Comparison of ENCODE assay signal across 25 mouse cellular contexts in the genomic region with DNA sequence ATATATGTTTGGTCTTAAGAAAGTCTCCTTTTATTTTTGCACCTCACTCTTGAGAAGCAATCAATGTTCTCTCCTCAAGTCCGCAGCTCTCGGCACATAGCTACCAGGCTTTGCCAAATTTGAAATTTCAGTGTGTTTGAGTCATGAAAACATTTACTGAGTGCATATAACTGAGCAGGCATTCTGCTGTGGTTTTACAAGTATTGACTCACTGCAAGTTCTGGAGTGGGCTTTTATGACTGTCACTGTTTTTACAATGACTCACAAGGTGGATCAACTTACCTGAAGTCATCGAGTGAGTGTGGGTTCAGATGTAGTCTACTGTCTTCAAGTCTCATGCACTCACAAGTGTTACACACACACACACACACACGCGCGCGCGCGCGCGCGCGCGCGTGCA.
DNase-seq lines count a peak whose midpoint lies in the region; ATAC-seq and TF ChIP-seq lines count a peak whose summit lies in the region.
"Had no signal": no experiment of that assay in that cellular context is flagged by ENCODE, and none has a peak within 500 bp of the region (broad histone marks: within the 10 kb centered on the region; RNA-seq: fewer than 3 reads in every experiment).

No protein-coding gene starts in this region.

- 89% methylated on average over 15 of the region's 15 CpGs for WGBS in lung, embryonic 14.5 days
- WGBS in midbrain, embryonic 10.5 days, result 99% methylated on average over 15 of the region's 15 CpGs

- no peaks in the 10 kb centered on the region for H3K9me3 ChIP-seq in lung, embryonic 14.5 days (ENCODE audit: low read depth, low read length)
- H3K9me3 ChIP-seq in midbrain, embryonic 10.5 days (replicated peaks), result no peaks in the 10 kb centered on the region
- H3K9me3 ChIP-seq: embryonic facial prominence, embryonic 10.5 days; embryonic facial prominence, embryonic 15.5 days; G1E; lung, embryonic 15.5 days; midbrain, embryonic 15.5 days had no signal

- no peaks in the 10 kb centered on the region for H3K4me1 ChIP-seq in lung, embryonic 14.5 days (ENCODE audit: insufficient read depth)
- H3K4me1 ChIP-seq in midbrain, embryonic 10.5 days, result no peaks in the 10 kb centered on the region
- H3K4me1 ChIP-seq: embryonic facial prominence, embryonic 10.5 days; embryonic facial prominence, embryonic 15.5 days; lung, embryonic 15.5 days; midbrain, embryonic 15.5 days had no signal

- peak; percentile 52; the same call in 1 of the 2 replicates for ATAC-seq in lung, embryonic 14.5 days (ENCODE audit: insufficient read depth)
- ATAC-seq: forebrain, embryonic 14.5 days; intestine, postnatal 0 days; midbrain, embryonic 15.5 days had no signal

- H3K27ac ChIP-seq in lung, embryonic 14.5 days (ENCODE audit: low read depth), result no peak overlapping the region
- no peak overlapping the region for H3K27ac ChIP-seq in midbrain, embryonic 10.5 days (replicated peaks)
- H3K27ac ChIP-seq: embryonic facial prominence, embryonic 10.5 days; embryonic facial prominence, embryonic 15.5 days; gastrocnemius, adult 2 months; hindbrain, embryonic 14.5 days; liver, embryonic 14.5 days; lung, embryonic 15.5 days; midbrain, embryonic 15.5 days had no signal

- no peaks in the 10 kb centered on the region for H3K27me3 ChIP-seq in lung, embryonic 14.5 days (ENCODE audit: insufficient read depth, low read length)
- H3K27me3 ChIP-seq in midbrain, embryonic 10.5 days (ENCODE audit: low read depth, poor library complexity, severe bottlenecking), result no peaks in the 10 kb centered on the region
- H3K27me3 ChIP-seq: embryonic facial prominence, embryonic 15.5 days; lung, embryonic 15.5 days; midbrain, embryonic 15.5 days had no signal

- no peak overlapping the region for H3K4me2 ChIP-seq in lung, embryonic 14.5 days
- H3K4me2 ChIP-seq: embryonic facial prominence, embryonic 15.5 days; heart, embryonic 11.5 days; hindbrain, embryonic 14.5 days; lung, embryonic 15.5 days; midbrain, embryonic 15.5 days had no signal

- TF ChIP-seq CTCF in lung, embryonic 14.5 days (IDR thresholded peaks at IDR 0.05; ENCODE audit: low read depth), result no peak

- H3K4me3 ChIP-seq in lung, embryonic 14.5 days (ENCODE audit: low read depth, low read length), result no peak overlapping the region
- no peak overlapping the region for H3K4me3 ChIP-seq in midbrain, embryonic 10.5 days
- H3K4me3 ChIP-seq: embryonic facial prominence, embryonic 10.5 days; embryonic facial prominence, embryonic 15.5 days; gastrocnemius, adult 2 months; lung, embryonic 15.5 days; midbrain, embryonic 15.5 days had no signal

- no peaks in the 10 kb centered on the region for H3K36me3 ChIP-seq in lung, embryonic 14.5 days (ENCODE audit: insufficient read depth)
- no peaks in the 10 kb centered on the region for H3K36me3 ChIP-seq in midbrain, embryonic 10.5 days
- H3K36me3 ChIP-seq: embryonic facial prominence, embryonic 10.5 days; embryonic facial prominence, embryonic 15.5 days; G1E; lung, embryonic 15.5 days; midbrain, embryonic 15.5 days had no signal

- peak; percentile 7 for DNase-seq in lung, embryonic 14.5 days
- no peak for DNase-seq in lung, postnatal 4 days
- peak; percentile 8 for DNase-seq in 416B (ENCODE audit: low read depth)
- peak; percentile 36 for DNase-seq in brain, adult 2 months (ENCODE audit: low read depth, low spot score)
- peak; percentile 8 for DNase-seq in telencephalon, adult 2 months (ENCODE audit: low read depth, low spot score)
- no peak for DNase-seq in midbrain, embryonic 10.5 days (ENCODE audit: low spot score)
- DNase-seq in layer of hippocampus, adult 18-20 months (ENCODE audit: low spot score in 2 of 2), result no peak
- DNase-seq: adrenal gland, postnatal 36 days; cerebellum, adult 8-10 months; cerebellum, postnatal 25 days; gastrocnemius, adult 2 months; gastrocnemius, postnatal 36 days; heart, adult 18-20 months; kidney, postnatal 14 days; liver had no signal

- no peak overlapping the region for H3K9ac ChIP-seq in lung, embryonic 14.5 days
- H3K9ac ChIP-seq: embryonic facial prominence, embryonic 15.5 days; hindbrain, embryonic 14.5 days; liver, embryonic 14.5 days; lung, embryonic 15.5 days; midbrain, embryonic 15.5 days had no signal

Comparison
In these comparisons a context has a peak if more than half of its experiments do, and no peak if none do; other contexts are left out.
1. DNase-seq: peak in lung, embryonic 14.5 days (single experiment), 416B (single experiment), brain, adult 2 months (single experiment) and telencephalon, adult 2 months (single experiment); none in lung, postnatal 4 days (0 of 2), midbrain, embryonic 10.5 days (single experiment) and layer of hippocampus, adult 18-20 months (0 of 2).